Mouse (Mus musculus): ENCODE results near the gene Atf1. TPM values are rescaled to one million over a fixed set of nuclear protein-coding genes. Genes with fewer than 3 reads are reported as not detected.
"Not testable (repeated sequence)": the region's sequence is repeated elsewhere in the genome, so short reads cannot be mapped to it uniquely, and the experiment has no call there.

The Atf1 gene
- polyA plus RNA-seq, 1 experiment from 2014 or later, result 40.4 TPM

DNA sequence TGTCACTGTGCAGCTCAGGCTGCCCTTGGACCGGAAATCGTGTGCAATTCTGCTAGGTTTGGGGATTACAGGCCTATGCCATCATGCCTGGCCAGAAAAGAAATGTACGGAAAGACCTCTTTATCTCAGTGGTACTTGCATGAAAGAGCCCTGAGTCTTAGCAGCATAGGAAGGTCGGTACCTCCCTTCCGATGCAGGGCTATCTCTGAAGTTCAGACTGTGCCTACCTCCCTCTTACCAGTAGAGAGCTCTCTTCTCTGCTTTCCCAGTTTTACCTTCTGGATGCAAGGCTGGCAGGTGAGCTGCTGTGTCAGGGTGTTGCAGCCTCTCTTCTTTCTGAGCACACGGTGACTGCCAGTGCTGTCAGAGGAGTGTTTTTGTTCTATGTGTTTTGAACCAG, 14.2 kb downstream of the Atf1 start:
- H3K9ac ChIP-seq (ENCODE audit: low read length), result no peak overlapping the region
- H3K36me3 ChIP-seq (ENCODE audit: control insufficient read depth, insufficient read depth, low read length), result peaks cover 24% of the 10 kb centered on the region
- H3K4me2 ChIP-seq (ENCODE audit: low read depth, low read length), result no peak overlapping the region
- H3K27ac ChIP-seq (ENCODE audit: low read length), result no peak overlapping the region
- no peak overlapping the region for H3K4me3 ChIP-seq (replicated peaks; ENCODE audit: low read length)
- no peaks in the 10 kb centered on the region for H3K27me3 ChIP-seq (ENCODE audit: control insufficient read depth, insufficient read depth, low read length)
- WGBS, result 88% methylated on average over 6 of the region's 6 CpGs
- 0 out of 2 replicates have a peak, but pooled peaks cover 6% of the 10 kb centered on the region for H3K4me1 ChIP-seq (ENCODE audit: control insufficient read depth, insufficient read depth, low read length)
- H3K9me3 ChIP-seq (replicated peaks; ENCODE audit: control insufficient read depth, low read length), result no peaks in the 10 kb centered on the region
- no peak for ATAC-seq (ENCODE audit: insufficient read depth, low FRiP score)

DNA sequence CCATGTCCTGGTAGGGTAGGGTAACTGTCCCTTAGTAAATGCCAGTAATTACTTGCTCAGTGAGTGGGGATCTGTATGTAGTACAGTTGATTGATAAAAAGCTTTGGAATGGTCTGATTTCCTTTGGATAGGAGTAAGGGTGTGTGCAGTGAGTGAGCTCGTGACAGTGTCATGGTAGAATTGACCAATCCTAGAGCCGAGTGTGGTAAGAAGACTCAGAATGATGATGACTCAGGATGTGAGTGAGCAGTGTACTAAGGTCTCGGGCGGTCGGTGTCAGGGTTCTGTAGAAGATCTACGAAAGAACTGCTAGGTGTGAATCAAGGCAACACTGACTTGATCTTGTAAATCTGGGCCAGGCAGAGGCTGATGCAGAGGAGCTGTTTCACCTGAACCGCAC, 18.3 kb downstream of the Atf1 start:
- H3K9me3 ChIP-seq (replicated peaks; ENCODE audit: control insufficient read depth, low read length), result no peaks in the 10 kb centered on the region
- H3K4me2 ChIP-seq (ENCODE audit: low read depth, low read length), result no peak overlapping the region
- ATAC-seq (ENCODE audit: insufficient read depth, low FRiP score), result no peak
- no peak overlapping the region for H3K27ac ChIP-seq (ENCODE audit: low read length)
- H3K27me3 ChIP-seq (ENCODE audit: control insufficient read depth, insufficient read depth, low read length), result no peaks in the 10 kb centered on the region
- H3K4me3 ChIP-seq (replicated peaks; ENCODE audit: low read length), result no peak overlapping the region
- peaks cover 30% of the 10 kb centered on the region for H3K36me3 ChIP-seq (ENCODE audit: control insufficient read depth, insufficient read depth, low read length)
- no peaks in the 10 kb centered on the region for H3K4me1 ChIP-seq (ENCODE audit: control insufficient read depth, insufficient read depth, low read length)
- H3K9ac ChIP-seq (ENCODE audit: low read length), result no peak overlapping the region
- 95% methylated on average over 7 of the region's 7 CpGs for WGBS

DNA sequence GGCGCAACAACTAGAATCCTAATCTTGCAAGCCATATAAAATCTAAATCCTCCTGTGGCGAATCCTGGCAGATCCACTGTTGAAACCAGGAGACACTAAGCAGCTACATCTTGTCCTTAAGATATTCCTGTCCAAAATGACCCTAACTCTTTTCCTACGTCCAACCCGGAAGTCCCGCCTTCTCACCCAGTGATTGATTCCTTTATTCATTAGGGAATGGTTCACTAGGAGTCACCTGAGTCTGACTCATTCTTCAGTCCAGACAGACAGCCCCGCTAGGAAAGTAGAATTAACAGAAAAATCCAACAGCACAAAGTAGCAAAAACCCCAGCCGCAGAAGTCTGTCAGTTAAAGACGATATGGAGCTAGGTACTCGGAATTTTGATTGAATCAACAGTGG, 19.7 kb downstream of the Atf1 start:
- ATAC-seq (ENCODE audit: insufficient read depth, low FRiP score), result no peak
- H3K4me3 ChIP-seq (replicated peaks; ENCODE audit: low read length), result no peak overlapping the region
- no peaks in the 10 kb centered on the region for H3K4me1 ChIP-seq (ENCODE audit: control insufficient read depth, insufficient read depth, low read length)
- peaks cover 30% of the 10 kb centered on the region for H3K36me3 ChIP-seq (ENCODE audit: control insufficient read depth, insufficient read depth, low read length)
- no peak overlapping the region for H3K9ac ChIP-seq (ENCODE audit: low read length)
- H3K9me3 ChIP-seq (replicated peaks; ENCODE audit: control insufficient read depth, low read length), result no peaks in the 10 kb centered on the region
- 90% methylated on average over 9 of the region's 9 CpGs for WGBS
- no peaks in the 10 kb centered on the region for H3K27me3 ChIP-seq (ENCODE audit: control insufficient read depth, insufficient read depth, low read length)
- H3K27ac ChIP-seq (ENCODE audit: low read length), result no peak overlapping the region
- H3K4me2 ChIP-seq (ENCODE audit: low read depth, low read length), result no peak overlapping the region

DNA sequence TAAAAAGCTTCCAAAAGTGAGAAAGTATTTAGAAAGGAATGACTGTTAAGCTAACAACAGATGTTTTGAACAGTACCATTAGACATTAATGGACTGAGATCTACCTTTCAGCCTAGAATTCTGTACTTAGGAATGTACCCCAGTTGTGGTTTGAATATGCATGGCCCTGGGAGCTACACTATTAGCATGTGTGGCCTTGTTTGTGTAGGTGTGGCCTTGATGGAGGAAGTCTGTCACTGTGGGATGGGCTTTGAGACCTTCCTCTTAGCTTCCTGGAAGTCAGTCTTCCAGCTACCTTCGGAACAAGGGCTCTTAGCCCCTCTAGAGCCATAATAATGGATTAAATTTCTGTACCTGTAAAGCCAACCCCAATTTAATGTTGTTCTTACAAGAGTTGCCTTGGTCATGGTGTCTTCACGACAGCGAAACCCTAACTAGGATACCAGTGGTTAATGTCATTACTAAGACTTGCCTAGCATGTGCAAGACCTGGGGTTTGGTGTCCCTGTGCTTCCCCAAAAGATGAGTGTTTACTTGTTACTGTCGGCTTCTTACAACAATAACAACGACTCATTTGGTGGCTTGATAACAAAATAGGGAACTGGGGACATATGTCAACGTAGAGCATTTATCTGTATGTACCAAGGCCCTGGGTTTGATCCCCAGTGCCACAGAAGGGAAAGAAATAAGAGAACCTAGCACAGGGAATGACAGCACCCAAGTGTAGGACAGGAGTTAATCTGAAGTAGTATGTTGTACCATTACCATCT, 21.2 kb downstream of the Atf1 start:
- ATAC-seq (ENCODE audit: insufficient read depth, low FRiP score), result no peak
- H3K36me3 ChIP-seq (ENCODE audit: control insufficient read depth, insufficient read depth, low read length), result peaks cover 40% of the 10 kb centered on the region
- no peak overlapping the region for H3K4me3 ChIP-seq (replicated peaks; ENCODE audit: low read length)

DNA sequence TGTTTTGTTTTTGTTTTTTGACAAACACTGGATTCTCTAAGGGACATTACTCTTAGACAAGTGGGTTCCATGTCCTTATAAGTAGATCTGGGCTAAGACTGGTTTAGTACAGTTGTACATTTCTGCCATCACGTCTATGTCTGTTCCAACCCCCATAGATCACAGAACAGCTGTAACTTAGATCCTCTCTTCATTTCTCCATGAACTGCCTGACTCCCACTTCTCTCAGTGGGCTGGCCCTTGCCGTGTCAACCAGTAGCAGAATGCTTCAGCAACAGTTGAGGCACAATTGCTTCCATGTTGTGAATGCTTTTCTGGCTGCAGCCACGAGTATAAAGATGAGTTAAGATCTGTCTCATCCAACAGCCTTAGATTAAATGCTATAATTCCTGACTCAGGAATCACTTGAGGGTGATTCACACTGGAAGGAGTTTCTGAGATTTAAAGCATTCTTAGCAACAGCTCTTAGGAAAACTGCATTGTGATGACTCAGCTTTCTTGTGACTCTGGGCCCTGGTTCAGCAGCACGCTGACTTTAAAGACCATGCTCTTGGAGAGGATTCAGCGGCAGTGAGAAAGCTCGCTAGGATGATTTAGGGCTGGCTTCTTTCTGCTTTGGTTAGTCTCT, 23.6 kb downstream of the Atf1 start:
- Histone ChIP-seq H3K9me3 (replicated peaks; ENCODE audit: control insufficient read depth, low read length) (no peaks in the 10 kb centered on the region), H3K27ac (ENCODE audit: low read length) (no peak overlapping the region), H3K4me1 (ENCODE audit: control insufficient read depth, insufficient read depth, low read length) (no peaks in the 10 kb centered on the region), H3K27me3 (ENCODE audit: control insufficient read depth, insufficient read depth, low read length) (no peaks in the 10 kb centered on the region), H3K4me2 (ENCODE audit: low read depth, low read length) (no peak overlapping the region), H3K9ac (ENCODE audit: low read length) (no peak overlapping the region), H3K4me3 (replicated peaks; ENCODE audit: low read length) (no peak overlapping the region), H3K36me3 (ENCODE audit: control insufficient read depth, insufficient read depth, low read length) (peaks cover 39% of the 10 kb centered on the region)
- WGBS, result 82% methylated on average over 6 of the region's 6 CpGs
- no peak for ATAC-seq (ENCODE audit: insufficient read depth, low FRiP score)

More for the DNA sequence above, 21.2 kb downstream of the Atf1 start:
- no peak overlapping the region for H3K9ac ChIP-seq (ENCODE audit: low read length)
- no peak overlapping the region for H3K4me2 ChIP-seq (ENCODE audit: low read depth, low read length)
- 91% methylated on average over 6 of the region's 6 CpGs for WGBS
- H3K27ac ChIP-seq (ENCODE audit: low read length), result no peak overlapping the region
- H3K4me1 ChIP-seq (ENCODE audit: control insufficient read depth, insufficient read depth, low read length), result no peaks in the 10 kb centered on the region
- H3K9me3 ChIP-seq (replicated peaks; ENCODE audit: control insufficient read depth, low read length), result no peaks in the 10 kb centered on the region
- no peaks in the 10 kb centered on the region for H3K27me3 ChIP-seq (ENCODE audit: control insufficient read depth, insufficient read depth, low read length)

DNA sequence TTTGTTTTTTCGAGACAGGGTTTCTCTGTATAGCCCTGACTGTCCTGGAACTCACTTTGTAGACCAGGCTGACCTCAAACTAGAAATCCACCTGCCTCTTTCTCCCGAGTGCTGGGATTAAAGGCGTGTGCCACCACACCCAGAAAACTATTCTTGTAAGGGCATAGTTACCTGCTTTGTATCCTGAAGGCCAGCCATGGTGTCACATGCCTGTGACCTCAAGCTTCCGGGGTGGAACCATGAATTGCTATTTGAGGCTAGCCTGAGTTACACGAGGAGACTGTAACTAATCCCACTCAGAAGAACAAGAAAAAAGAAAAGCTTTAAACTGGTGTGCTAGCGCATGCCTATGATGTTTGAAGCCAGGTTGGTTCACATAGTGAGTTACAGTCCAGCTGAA, 28.8 kb downstream of the Atf1 start:
- Histone ChIP-seq H3K36me3 (ENCODE audit: control insufficient read depth, insufficient read depth, low read length) (peaks cover 35% of the 10 kb centered on the region), H3K9ac (ENCODE audit: low read length) (no peak overlapping the region), H3K27me3 (ENCODE audit: control insufficient read depth, insufficient read depth, low read length) (no peaks in the 10 kb centered on the region), H3K4me3 (replicated peaks; ENCODE audit: low read length) (no peak overlapping the region), H3K27ac (ENCODE audit: low read length) (no peak overlapping the region), H3K9me3 (replicated peaks; ENCODE audit: control insufficient read depth, low read length) (no peaks in the 10 kb centered on the region), H3K4me1 (ENCODE audit: control insufficient read depth, insufficient read depth, low read length) (no peaks in the 10 kb centered on the region), H3K4me2 (ENCODE audit: low read depth, low read length) (no peak overlapping the region)
- ATAC-seq (ENCODE audit: insufficient read depth, low FRiP score), result no peak
- 78% methylated on average over 6 of the region's 6 CpGs for whole genome bisulfite sequencing

DNA sequence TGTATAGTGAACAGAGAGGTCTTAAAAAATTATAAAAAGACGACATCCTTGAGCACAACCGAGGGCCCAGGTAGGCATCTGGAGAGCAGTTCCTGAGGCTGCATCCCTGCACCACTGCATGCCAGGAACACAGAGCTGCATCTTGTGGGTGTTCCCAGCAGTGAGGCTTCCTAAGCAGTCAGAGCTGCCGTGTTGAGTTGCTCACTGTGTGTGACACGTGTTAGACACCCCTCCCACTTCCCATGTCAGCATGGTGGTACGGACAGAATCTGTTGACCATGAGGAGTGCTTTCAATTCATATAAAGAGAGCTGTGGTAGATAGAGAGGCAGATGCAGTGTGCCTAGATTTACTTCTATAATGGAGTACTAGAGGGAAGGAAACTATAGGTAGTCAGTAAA, 29.7 kb downstream of the Atf1 start:
- no peak overlapping the region for H3K4me3 ChIP-seq (replicated peaks; ENCODE audit: low read length)
- no peak for ATAC-seq (ENCODE audit: insufficient read depth, low FRiP score)
- H3K9ac ChIP-seq (ENCODE audit: low read length), result no peak overlapping the region
- no peak overlapping the region for H3K27ac ChIP-seq (ENCODE audit: low read length)
- H3K36me3 ChIP-seq (ENCODE audit: control insufficient read depth, insufficient read depth, low read length), result peaks cover 35% of the 10 kb centered on the region
- WGBS, result 85% methylated on average over 5 of the region's 5 CpGs
- H3K27me3 ChIP-seq (ENCODE audit: control insufficient read depth, insufficient read depth, low read length), result no peaks in the 10 kb centered on the region
- no peak overlapping the region for H3K4me2 ChIP-seq (ENCODE audit: low read depth, low read length)
- H3K4me1 ChIP-seq (ENCODE audit: control insufficient read depth, insufficient read depth, low read length), result no peaks in the 10 kb centered on the region
- H3K9me3 ChIP-seq (replicated peaks; ENCODE audit: control insufficient read depth, low read length), result no peaks in the 10 kb centered on the region

DNA sequence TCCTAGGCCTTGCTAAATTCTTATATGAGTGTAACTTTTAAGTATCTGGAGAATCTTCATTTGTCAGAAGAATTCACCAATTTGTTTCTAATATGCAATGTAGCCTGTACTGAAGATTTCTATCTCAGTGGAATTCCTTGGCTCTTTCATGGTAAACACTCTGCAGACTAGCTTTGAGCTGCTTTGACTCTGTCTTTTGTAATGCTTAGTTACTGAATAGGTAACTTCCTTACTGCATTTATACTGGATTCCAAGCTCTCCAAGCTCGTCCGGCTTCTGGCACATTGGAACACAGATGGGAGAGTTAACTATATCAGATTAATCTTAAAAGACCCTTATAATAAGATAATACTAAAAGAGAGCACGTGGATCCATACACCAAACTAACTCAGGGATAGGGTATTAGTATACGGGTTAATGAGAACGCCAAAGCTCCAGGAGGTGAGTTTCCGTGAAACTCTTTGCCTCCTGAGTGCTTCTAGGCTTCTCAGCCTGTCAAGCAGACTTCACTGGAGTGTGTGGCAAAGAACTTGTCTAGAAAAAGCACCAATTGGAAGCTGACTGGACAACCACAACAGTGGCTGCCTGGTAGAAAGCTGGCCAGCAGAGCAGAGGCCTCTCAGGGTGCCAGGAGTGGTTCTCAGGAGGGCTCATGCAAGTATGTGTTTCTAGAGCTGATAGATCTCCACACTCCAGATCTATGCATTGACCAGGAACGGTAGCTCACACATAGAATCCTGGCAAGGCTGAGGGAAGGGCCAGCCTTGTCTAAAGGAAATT, 31.2 kb downstream of the Atf1 start:
- 93% methylated on average over 7 of the region's 7 CpGs for WGBS
- no peak for ATAC-seq (ENCODE audit: insufficient read depth, low FRiP score)
- Histone ChIP-seq H3K27ac (ENCODE audit: low read length) (no peak overlapping the region), H3K9ac (ENCODE audit: low read length) (no peak overlapping the region), H3K9me3 (replicated peaks; ENCODE audit: control insufficient read depth, low read length) (no peaks in the 10 kb centered on the region), H3K4me1 (ENCODE audit: control insufficient read depth, insufficient read depth, low read length) (no peaks in the 10 kb centered on the region), H3K27me3 (ENCODE audit: control insufficient read depth, insufficient read depth, low read length) (no peaks in the 10 kb centered on the region), H3K4me2 (ENCODE audit: low read depth, low read length) (no peak overlapping the region), H3K4me3 (replicated peaks; ENCODE audit: low read length) (no peak overlapping the region), H3K36me3 (ENCODE audit: control insufficient read depth, insufficient read depth, low read length) (peaks cover 22% of the 10 kb centered on the region)

DNA sequence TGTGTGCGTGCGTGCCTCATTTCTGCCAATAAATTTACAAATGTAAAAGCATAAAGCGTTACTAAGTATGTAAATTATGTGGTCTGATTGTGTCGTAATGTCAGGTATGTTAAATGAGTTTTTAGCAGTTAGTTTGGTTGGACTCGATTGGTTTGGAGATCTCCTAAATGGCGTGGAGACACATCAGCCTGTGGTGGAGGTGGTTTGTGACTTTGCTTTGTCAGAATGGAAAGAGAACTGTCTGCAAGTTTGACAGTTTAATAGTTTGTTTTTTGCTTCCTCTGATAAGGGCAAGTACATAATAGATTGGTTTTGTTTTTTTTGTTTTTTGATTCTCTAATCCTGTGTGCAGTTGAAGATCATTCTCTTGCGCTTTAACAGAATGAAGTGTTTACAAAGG, 32.7 kb downstream of the Atf1 start:
- not testable (repeated sequence) for H3K9ac ChIP-seq (ENCODE audit: low read length); H3K4me1 ChIP-seq (ENCODE audit: control insufficient read depth, insufficient read depth, low read length); ATAC-seq (ENCODE audit: insufficient read depth, low FRiP score); H3K27me3 ChIP-seq (ENCODE audit: control insufficient read depth, insufficient read depth, low read length); H3K27ac ChIP-seq (ENCODE audit: low read length); H3K9me3 ChIP-seq (replicated peaks; ENCODE audit: control insufficient read depth, low read length); H3K4me2 ChIP-seq (ENCODE audit: low read depth, low read length); H3K4me3 ChIP-seq (replicated peaks; ENCODE audit: low read length)
- WGBS, result 91% methylated on average over 7 of the region's 7 CpGs
- H3K36me3 ChIP-seq (ENCODE audit: control insufficient read depth, insufficient read depth, low read length), result peaks cover 12% of the 10 kb centered on the region
